Mouse (Mus musculus): ENCODE data around the gene Sardh. TPM values are rescaled to one million over a fixed set of nuclear protein-coding genes. Genes with fewer than 3 reads are reported as not detected.

Gene Sardh
- total and polyA plus RNA-seq, 2 experiments from 2014 or later, result 8.9 to 11.8 TPM

DNA sequence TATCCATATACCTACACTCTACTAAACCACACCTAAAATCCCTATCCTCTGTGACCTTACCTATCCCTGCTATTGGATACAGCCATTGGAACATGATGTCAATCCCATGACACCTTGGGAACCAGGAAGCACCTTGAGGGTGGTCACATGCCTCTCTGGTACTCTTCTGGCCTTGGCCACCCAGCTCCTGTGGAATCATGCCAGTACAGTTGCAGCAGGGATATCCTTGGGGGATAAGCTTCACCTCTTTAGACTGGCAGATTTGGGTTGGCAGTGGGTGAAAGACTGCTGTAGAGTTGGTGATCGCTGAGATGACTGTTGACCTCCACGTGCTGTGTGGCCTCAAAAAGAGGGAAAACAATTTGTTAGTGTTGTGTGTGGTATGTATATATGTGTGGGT, 86.6 kb downstream of the Sardh start:
- Histone ChIP-seq H3K4me2 (ENCODE audit: low read depth, low read length, poor library complexity, severe bottlenecking) (no peak overlapping the region), H3K9me3 (ENCODE audit: low read length) (no peaks in the 10 kb centered on the region), H3K4me3 (ENCODE audit: low read depth, low read length) (no peak overlapping the region), H3K27ac (ENCODE audit: low read depth, low read length) (no peak overlapping the region), H3K9ac (replicated peaks; ENCODE audit: low read length, poor library complexity, severe bottlenecking) (no peak overlapping the region), H3K36me3 (ENCODE audit: insufficient read depth, low read length) (no peaks in the 10 kb centered on the region), H3K4me1 (ENCODE audit: insufficient read depth, low read length) (no peaks in the 10 kb centered on the region), H3K27me3 (ENCODE audit: insufficient read depth, low read length) (no peaks in the 10 kb centered on the region)
- ATAC-seq (ENCODE audit: low FRiP score), result no peak
- WGBS, result 80% methylated on average over 2 of the region's 2 CpGs
- TF ChIP-seq CTCF (IDR thresholded peaks at IDR 0.05), result no peak
- no peak for DNase-seq (ENCODE audit: low spot score)

GRCm38 (mm10) chr2:27156596-27156995, 91.5 kb downstream of the Sardh start:
- no peak for ATAC-seq (ENCODE audit: low FRiP score)
- H3K4me1 ChIP-seq (ENCODE audit: insufficient read depth, low read length), result no peaks in the 10 kb centered on the region

DNA sequence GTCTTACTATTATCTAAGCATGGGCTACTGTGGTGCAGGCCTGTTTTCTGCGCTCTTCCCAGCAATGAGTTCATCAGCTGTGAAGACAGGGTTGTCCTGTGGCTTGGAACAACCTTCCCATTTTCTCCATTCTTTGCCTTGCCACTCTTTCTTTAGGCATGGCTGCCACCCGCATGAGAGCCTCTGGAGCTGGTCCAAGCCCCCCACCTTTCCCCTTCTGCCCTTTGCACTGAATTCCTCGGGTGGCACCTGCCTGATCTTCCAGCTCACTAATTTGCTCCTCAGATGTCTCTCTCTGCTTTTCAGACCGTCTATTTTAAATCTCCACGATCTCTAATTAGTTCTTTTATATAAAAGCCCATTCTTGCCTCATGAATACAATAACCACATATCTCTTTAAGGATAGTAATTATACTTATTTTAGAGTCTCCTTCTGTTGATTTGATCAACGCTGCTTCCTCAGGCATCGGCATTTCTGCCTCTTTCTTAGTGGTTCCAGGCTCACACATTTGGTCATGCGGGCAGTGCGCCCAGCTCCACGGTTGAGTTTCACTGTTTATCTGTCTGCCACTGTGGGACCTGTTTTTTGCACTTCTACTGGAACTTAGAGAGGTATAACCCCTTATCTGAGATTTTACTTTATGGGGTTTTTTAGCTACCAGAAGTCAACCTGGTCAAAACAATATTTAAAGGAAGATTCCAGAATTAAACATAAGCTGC, 93.5 kb downstream of the Sardh start:
- WGBS, result 75% methylated on average over 10 of the region's 10 CpGs
- Histone ChIP-seq H3K36me3 (ENCODE audit: insufficient read depth, low read length) (no peaks in the 10 kb centered on the region), H3K9ac (replicated peaks; ENCODE audit: low read length, poor library complexity, severe bottlenecking) (no peak overlapping the region), H3K27ac (ENCODE audit: low read depth, low read length) (no peak overlapping the region), H3K4me1 (ENCODE audit: insufficient read depth, low read length) (no peaks in the 10 kb centered on the region), H3K4me2 (ENCODE audit: low read depth, low read length, poor library complexity, severe bottlenecking) (no peak overlapping the region), H3K9me3 (ENCODE audit: low read length) (no peaks in the 10 kb centered on the region), H3K4me3 (ENCODE audit: low read depth, low read length) (no peak overlapping the region), H3K27me3 (ENCODE audit: insufficient read depth, low read length) (no peaks in the 10 kb centered on the region)
- TF ChIP-seq CTCF (IDR thresholded peaks at IDR 0.05), result no peak
- ATAC-seq (ENCODE audit: low FRiP score) (no peak), DNase-seq (ENCODE audit: low spot score) (no peak)

More at GRCm38 (mm10) chr2:27156596-27156995, 91.5 kb downstream of the Sardh start:
- H3K9ac ChIP-seq (replicated peaks; ENCODE audit: low read length, poor library complexity, severe bottlenecking), result no peak overlapping the region
- H3K4me3 ChIP-seq (ENCODE audit: low read depth, low read length), result no peak overlapping the region
- no peak for DNase-seq (ENCODE audit: low spot score)
- TF ChIP-seq CTCF (IDR thresholded peaks at IDR 0.05), result no peak
- H3K36me3 ChIP-seq (ENCODE audit: insufficient read depth, low read length), result no peaks in the 10 kb centered on the region
- H3K4me2 ChIP-seq (ENCODE audit: low read depth, low read length, poor library complexity, severe bottlenecking), result no peak overlapping the region
- H3K27ac ChIP-seq (ENCODE audit: low read depth, low read length), result no peak overlapping the region
- H3K27me3 ChIP-seq (ENCODE audit: insufficient read depth, low read length), result no peaks in the 10 kb centered on the region
- no peaks in the 10 kb centered on the region for H3K9me3 ChIP-seq (ENCODE audit: low read length)
- 35% methylated on average over 6 of the region's 6 CpGs for WGBS

GRCm38 (mm10) chr2:27149457-27149856, 98.7 kb downstream of the Sardh start:
- peaks cover 3% of the 10 kb centered on the region for H3K4me1 ChIP-seq (ENCODE audit: insufficient read depth, low read length)
- H3K27me3 ChIP-seq (ENCODE audit: insufficient read depth, low read length), result no peaks in the 10 kb centered on the region
- H3K27ac ChIP-seq (ENCODE audit: low read depth, low read length), result no peak overlapping the region
- no peaks in the 10 kb centered on the region for H3K9me3 ChIP-seq (ENCODE audit: low read length)
- H3K4me3 ChIP-seq (ENCODE audit: low read depth, low read length), result no peak overlapping the region
- H3K9ac ChIP-seq (replicated peaks; ENCODE audit: low read length, poor library complexity, severe bottlenecking), result no peak overlapping the region
- TF ChIP-seq CTCF (IDR thresholded peaks at IDR 0.05), result no peak
- no peak for DNase-seq (ENCODE audit: low spot score)
- 19% methylated on average over 2 of the region's 2 CpGs for WGBS
- ATAC-seq (ENCODE audit: low FRiP score), result no peak
- H3K36me3 ChIP-seq (ENCODE audit: insufficient read depth, low read length), result no peaks in the 10 kb centered on the region
- H3K4me2 ChIP-seq (ENCODE audit: low read depth, low read length, poor library complexity, severe bottlenecking), result no peak overlapping the region

GRCm38 (mm10) chr2:27146840-27147239, 101.3 kb downstream of the Sardh start:
- DNase-seq (ENCODE audit: low spot score) (no peak), ATAC-seq (ENCODE audit: low FRiP score) (no peak)
- H3K27ac ChIP-seq (ENCODE audit: low read depth, low read length), result no peak overlapping the region
- no peak overlapping the region for H3K9ac ChIP-seq (replicated peaks; ENCODE audit: low read length, poor library complexity, severe bottlenecking)
- 78% methylated on average over 6 of the region's 6 CpGs for WGBS
- H3K4me3 ChIP-seq (ENCODE audit: low read depth, low read length), result no peak overlapping the region
- no peaks in the 10 kb centered on the region for H3K36me3 ChIP-seq (ENCODE audit: insufficient read depth, low read length)
- TF ChIP-seq CTCF (IDR thresholded peaks at IDR 0.05), result no peak
- no peaks in the 10 kb centered on the region for H3K9me3 ChIP-seq (ENCODE audit: low read length)
- no peak overlapping the region for H3K4me2 ChIP-seq (ENCODE audit: low read depth, low read length, poor library complexity, severe bottlenecking)
- H3K4me1 ChIP-seq (ENCODE audit: insufficient read depth, low read length), result peaks cover 3% of the 10 kb centered on the region
- no peaks in the 10 kb centered on the region for H3K27me3 ChIP-seq (ENCODE audit: insufficient read depth, low read length)

GRCm38 (mm10) chr2:27144957-27145356, 103.2 kb downstream of the Sardh start:
- Histone ChIP-seq H3K4me3 (ENCODE audit: low read depth, low read length) (no peak overlapping the region), H3K27ac (ENCODE audit: low read depth, low read length) (no peak overlapping the region), H3K9me3 (ENCODE audit: low read length) (no peaks in the 10 kb centered on the region), H3K4me1 (ENCODE audit: insufficient read depth, low read length) (peaks cover 3% of the 10 kb centered on the region), H3K27me3 (ENCODE audit: insufficient read depth, low read length) (no peaks in the 10 kb centered on the region), H3K9ac (replicated peaks; ENCODE audit: low read length, poor library complexity, severe bottlenecking) (no peak overlapping the region), H3K4me2 (ENCODE audit: low read depth, low read length, poor library complexity, severe bottlenecking) (no peak overlapping the region), H3K36me3 (ENCODE audit: insufficient read depth, low read length) (no peaks in the 10 kb centered on the region)
- WGBS, result 60% methylated on average over 2 of the region's 2 CpGs
- TF ChIP-seq CTCF (IDR thresholded peaks at IDR 0.05), result no peak
- DNase-seq (ENCODE audit: low spot score), result no peak
- no peak for ATAC-seq (ENCODE audit: low FRiP score)
